Mouse (Mus musculus) ovary, adult 18-20 months (tissue): Measurements from ENCODE around the gene Acot2.
"Not testable (repeated sequence)": the region's sequence is repeated elsewhere in the genome, so short reads cannot be mapped to it uniquely, and the experiment has no call there.

ENCODE experiments used
- DNase-seq: peaks from one replicate; pipeline ENCODE4 v3.0.0; 2022; ENCODE audit warnings: low spot score, mixed read lengths

The Acot2 gene

DNA sequence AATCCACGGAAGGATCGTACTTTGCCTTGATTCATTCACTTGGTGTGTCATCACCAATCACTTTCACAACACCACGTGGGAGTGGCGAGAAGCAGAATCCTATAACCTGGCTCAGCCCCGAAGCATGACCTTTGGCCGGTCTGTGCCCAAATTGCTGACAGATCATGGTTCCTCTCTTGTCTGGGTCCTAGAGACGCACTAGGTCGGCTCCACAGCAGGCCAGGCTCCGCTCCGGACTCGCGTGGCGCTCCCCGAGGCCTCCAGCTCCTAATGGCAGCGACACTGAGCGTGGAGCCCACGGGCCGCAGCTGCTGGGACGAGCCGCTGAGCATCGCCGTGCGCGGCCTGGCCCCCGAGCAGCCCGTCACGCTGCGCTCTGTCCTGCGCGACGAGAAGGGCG, 50.6 kb downstream of the Acot2 start, which contains the start of gene Acot4:
Acot4 (plus strand) TSS at position 139 of the 400 bp plus-strand sequence.
- DNase-seq: not testable (repeated sequence)

DNA sequence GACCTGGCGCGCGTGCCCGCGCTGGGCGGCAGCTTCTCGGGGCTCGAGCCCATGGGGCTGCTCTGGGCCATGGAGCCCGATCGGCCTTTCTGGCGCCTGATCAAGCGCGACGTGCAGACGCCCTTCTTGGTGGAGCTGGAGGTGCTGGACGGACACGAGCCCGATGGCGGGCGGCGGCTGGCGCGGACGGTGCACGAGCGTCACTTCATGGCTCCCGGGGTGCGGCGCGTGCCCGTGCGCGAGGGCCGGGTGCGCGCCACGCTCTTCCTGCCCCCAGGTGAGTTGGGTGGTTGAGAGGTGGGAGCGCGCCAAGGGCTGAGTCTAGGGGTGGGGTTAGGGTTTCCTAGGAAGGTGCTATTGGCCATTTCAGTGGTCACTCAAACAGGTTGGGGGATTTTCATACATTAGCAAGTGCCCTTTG, 51.0 kb downstream of the Acot2 start, which contains the start of gene Gm49366:
Gm49366 (plus strand) TSS at position 245 of the 421 bp plus-strand sequence.
- DNase-seq: not testable (repeated sequence)

DNA sequence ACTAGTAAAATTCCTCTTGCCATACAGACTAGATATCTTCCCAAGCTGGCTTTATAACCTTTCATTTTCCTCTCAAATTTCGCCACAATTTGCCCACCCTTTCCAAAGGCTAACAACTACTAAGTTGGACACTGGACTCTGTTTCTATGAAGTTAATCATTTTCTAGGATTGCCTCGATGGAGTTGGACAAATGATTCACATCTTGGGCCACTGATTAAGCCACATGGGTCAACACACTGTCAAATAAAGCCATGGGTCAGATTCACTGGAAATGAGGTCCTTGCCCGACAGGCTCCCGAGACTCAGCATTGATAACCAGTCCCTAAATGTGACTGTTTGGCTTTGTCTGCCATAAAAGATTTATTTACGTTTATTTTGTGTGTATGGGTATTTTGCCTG, 54.6 kb downstream of the Acot2 start:
- DNase-seq: no peak
